Mouse (Mus musculus) spleen, adult 2 months (tissue): ENCODE measurements around the gene Tmem267.
"Not testable (repeated sequence)": the region's sequence is repeated elsewhere in the genome, so short reads cannot be mapped to it uniquely, and the experiment has no call there.

Source experiments
- CTCF ChIP-seq: fragments of 200-500 bp; IDR thresholded peaks from 2 replicates; pipeline ENCODE4 v1.5.1; 2011; ENCODE audit warnings: mild to moderate bottlenecking, inconsistent platforms; ENCODE audit not compliant: insufficient read depth, insufficient read length, insufficient replicate concordance; ENCODE audit errors: extremely low read depth
- POLR2A ChIP-seq: fragments of 200-500 bp; IDR thresholded peaks from 2 replicates; pipeline ENCODE4 v1.6.1; 2011; ENCODE audit warnings: low read depth, low read length, inconsistent platforms

- TF ChIP-seq POLR2A, CTCF: not testable (repeated sequence)
Measured at GRCm38 (mm10) chr13:119599498-119599897, 111.7 kb downstream of the Tmem267 start.
